Mouse (Mus musculus) midbrain, embryonic 16.5 days (tissue): ENCODE measurements around the gene Panx2. TPM values are rescaled to one million over a fixed set of nuclear protein-coding genes. Genes with fewer than 3 reads are reported as not detected.

Experiments used
- ATAC-seq: fragments of 200-750 bp; cut with Nextera tagmentation; 2 replicates; pipeline ENCODE4 v1.8.0; 2017; ENCODE audit warnings: moderate TSS enrichment
- H3K27ac ChIP-seq: fragments of 300-500 bp; sonication (generic); 2 replicates; pipeline ENCODE4 v1.5.1; 2014; ENCODE audit warnings: mild to moderate bottlenecking, low read length, mixed read lengths
- H3K27me3 ChIP-seq: fragments of 300-500 bp; sonication (generic); 2 replicates; pipeline ENCODE4 v1.6.1; 2014; ENCODE audit warnings: low read depth, low read length, mixed read lengths; ENCODE audit not compliant: control insufficient read depth, insufficient read depth
- H3K36me3 ChIP-seq: fragments of 300-500 bp; sonication (generic); 2 replicates; pipeline ENCODE4 v1.6.1; 2014; ENCODE audit warnings: mild to moderate bottlenecking, low read length, moderate library complexity, mixed read lengths; ENCODE audit not compliant: control insufficient read depth, insufficient read depth
- H3K4me1 ChIP-seq: fragments of 300-500 bp; sonication (generic); 2 replicates; pipeline ENCODE4 v1.6.1; 2014; ENCODE audit warnings: mild to moderate bottlenecking, low read length, mixed read lengths; ENCODE audit not compliant: control insufficient read depth, insufficient read depth
- H3K4me2 ChIP-seq: fragments of 300-500 bp; sonication (generic); 2 replicates; pipeline ENCODE4 v1.6.1; 2014; ENCODE audit warnings: mild to moderate bottlenecking, low read length, mixed read lengths
- H3K4me3 ChIP-seq: fragments of 300-500 bp; sonication (generic); 2 replicates; pipeline ENCODE4 v1.5.1; 2014; ENCODE audit warnings: low read depth, mild to moderate bottlenecking, low read length, moderate library complexity, mixed read lengths
- H3K9ac ChIP-seq: fragments of 300-500 bp; sonication (generic); 2 replicates; pipeline ENCODE4 v1.6.1; 2014; ENCODE audit warnings: low read depth, low read length, mixed read lengths
- H3K9me3 ChIP-seq: fragments of 300-500 bp; sonication (generic); replicated peaks from 2 replicates; pipeline ENCODE4 v1.6.1; 2014; ENCODE audit warnings: mild to moderate bottlenecking, low read length, mixed read lengths; ENCODE audit not compliant: control insufficient read depth, poor library complexity, severe bottlenecking
- WGBS: fragments of 180-500 bp; shearing (Covaris S2); extraction: QIAGEN DNeasy Blood & Tissue Kit; methylation state at CpG from one replicate; pipeline ENCODE4 v1.1.7; 2014; 5-methylcytosine and 5-hydroxymethylcytosine counted together
- polyA plus RNA-seq: library from polyadenylated mRNA; unstranded; fragments of >200 nt; fragmentation: Nextera tagmentation; extraction: Ambion mirVana; gene quantifications from 2 replicates; pipeline ENCODE4 v1.2.1, GENCODE M21; 2015

The Panx2 gene
- polyA plus RNA-seq, 1 experiment from 2014 or later: 9.5 TPM

GRCm38 (mm10) chr15:89070606-89071005 is 11.1 kb downstream of the Panx2 start:
- peaks cover 9% of the 10 kb centered on the region for H3K36me3 ChIP-seq
- H3K4me2 ChIP-seq: no peak overlapping the region
- H3K9me3 ChIP-seq: no peaks in the 10 kb centered on the region
- H3K9ac ChIP-seq: no peak overlapping the region
- H3K27me3 ChIP-seq: peaks cover 19% of the 10 kb centered on the region
- no peak for ATAC-seq
- H3K27ac ChIP-seq: no peak overlapping the region
- 80% methylated on average over 24 of the region's 24 CpGs for WGBS
- H3K4me1 ChIP-seq: peaks cover 9% of the 10 kb centered on the region
- no peak overlapping the region for H3K4me3 ChIP-seq

- WGBS: 86% methylated on average over 10 of the region's 10 CpGs
- Histone ChIP-seq H3K36me3 (peaks cover 3% of the 10 kb centered on the region; the same call in 1 of the 2 replicates), H3K27me3 (no peaks in the 10 kb centered on the region), H3K9me3 (no peaks in the 10 kb centered on the region), H3K4me1 (peaks cover 29% of the 10 kb centered on the region), H3K4me2 (no peak overlapping the region), H3K4me3 (no peak overlapping the region), H3K9ac (no peak overlapping the region; the same call in 1 of the 2 replicates), H3K27ac (peak overlapping the region; percentile 79; the same call in 1 of the 2 replicates)
- ATAC-seq: no peak
These were observed 14.6 kb downstream of the Panx2 start for GRCm38 (mm10) chr15:89073993-89074603.

- no peak for ATAC-seq
- Histone ChIP-seq H3K36me3 (peaks cover 2% of the 10 kb centered on the region; the same call in 1 of the 2 replicates), H3K4me1 (peaks cover 29% of the 10 kb centered on the region), H3K9ac (peak within 1 kb of the TSS; percentile 89), H3K27ac (peak within 1 kb of the TSS; percentile 79), H3K27me3 (no peaks in the 10 kb centered on the region), H3K9me3 (no peaks in the 10 kb centered on the region), H3K4me3 (peak within 1 kb of the TSS; percentile 77), H3K4me2 (peak within 1 kb of the TSS; percentile 85)
- 21% methylated on average over 11 of the region's 11 CpGs for WGBS
These were observed 15.3 kb downstream of the Panx2 start, which contains the start of gene Trabd for GRCm38 (mm10) chr15:89074613-89075477. TSS of gene Trabd (plus strand) at chr15:89075124.

GRCm38 (mm10) chr15:89075478-89076147 is 16.1 kb downstream of the Panx2 start:
- Histone ChIP-seq H3K27ac (peak overlapping the region; percentile 79), H3K4me3 (peak overlapping the region; percentile 77), H3K9me3 (no peaks in the 10 kb centered on the region), H3K9ac (peak overlapping the region; percentile 89), H3K36me3 (no peaks in the 10 kb centered on the region), H3K4me1 (peaks cover 29% of the 10 kb centered on the region), H3K27me3 (no peaks in the 10 kb centered on the region), H3K4me2 (peak overlapping the region; percentile 85)
- WGBS: 0% methylated on average over 27 of the region's 59 CpGs
- peak; percentile 90 for ATAC-seq

GRCm38 (mm10) chr15:89076156-89076731 is 16.7 kb downstream of the Panx2 start:
- Histone ChIP-seq H3K36me3 (no peaks in the 10 kb centered on the region), H3K9ac (peak overlapping the region; percentile 89), H3K27ac (peak overlapping the region; percentile 79), H3K9me3 (no peaks in the 10 kb centered on the region), H3K4me3 (peak overlapping the region; percentile 77), H3K27me3 (no peaks in the 10 kb centered on the region), H3K4me1 (peaks cover 29% of the 10 kb centered on the region), H3K4me2 (peak overlapping the region; percentile 85)
- peak; percentile 79 for ATAC-seq
- 1% methylated on average over 36 of the region's 39 CpGs for WGBS

GRCm38 (mm10) chr15:89078208-89078836 is 18.8 kb downstream of the Panx2 start:
- no peak overlapping the region for H3K4me3 ChIP-seq
- no peaks in the 10 kb centered on the region for H3K9me3 ChIP-seq
- ATAC-seq: no peak
- peaks cover 9% of the 10 kb centered on the region for H3K36me3 ChIP-seq
- 74% methylated on average over 9 of the region's 9 CpGs for WGBS
- no peaks in the 10 kb centered on the region for H3K27me3 ChIP-seq
- H3K9ac ChIP-seq: 0 out of 2 replicates have a peak overlapping the region, but pooled peaks have one; percentile 35
- peaks cover 29% of the 10 kb centered on the region for H3K4me1 ChIP-seq
- H3K27ac ChIP-seq: no peak overlapping the region
- H3K4me2 ChIP-seq: peak overlapping the region; percentile 85

GRCm38 (mm10) chr15:89083906-89084305 is 24.4 kb downstream of the Panx2 start:
- WGBS: 84% methylated on average over 1 of the region's 1 CpGs
- H3K4me2 ChIP-seq: no peak overlapping the region
- peaks cover 29% of the 10 kb centered on the region for H3K36me3 ChIP-seq
- no peak overlapping the region for H3K4me3 ChIP-seq
- H3K4me1 ChIP-seq: peaks cover 4% of the 10 kb centered on the region; the same call in 1 of the 2 replicates
- H3K27ac ChIP-seq: no peak overlapping the region
- H3K9ac ChIP-seq: no peak overlapping the region
- no peaks in the 10 kb centered on the region for H3K27me3 ChIP-seq
- H3K9me3 ChIP-seq: no peaks in the 10 kb centered on the region
- no peak for ATAC-seq

- H3K4me3 ChIP-seq: no peak overlapping the region
- no peak for ATAC-seq
- no peak overlapping the region for H3K9ac ChIP-seq
- no peak overlapping the region for H3K27ac ChIP-seq
- no peaks in the 10 kb centered on the region for H3K9me3 ChIP-seq
- peaks cover 6% of the 10 kb centered on the region; the same call in 1 of the 2 replicates for H3K4me1 ChIP-seq
- H3K27me3 ChIP-seq: no peaks in the 10 kb centered on the region
- no peak overlapping the region for H3K4me2 ChIP-seq
- H3K36me3 ChIP-seq: peaks cover 29% of the 10 kb centered on the region
- 87% methylated on average over 2 of the region's 2 CpGs for WGBS
These were observed 25.3 kb downstream of the Panx2 start for GRCm38 (mm10) chr15:89084826-89085225.
